Mouse (Mus musculus) heart, embryonic 14.5 days (tissue): ENCODE data around the gene Sik3. TPM values are rescaled to one million over a fixed set of nuclear protein-coding genes. Genes with fewer than 3 reads are reported as not detected.
A peak's percentile ranks its signal among the peaks of the same experiment; 100 is the strongest.
"Not testable (repeated sequence)": the region's sequence is repeated elsewhere in the genome, so short reads cannot be mapped to it uniquely, and the experiment has no call there.

Source experiments
- ATAC-seq: fragments of 200-750 bp; cut with Nextera tagmentation; 2 replicates; pipeline ENCODE4 v1.8.0; 2017; ENCODE audit warnings: low read depth, moderate TSS enrichment; ENCODE audit not compliant: insufficient number of reproducible peaks, insufficient read depth, low FRiP score
- H3K27ac ChIP-seq, 2 experiments: fragments of 200-500 bp in 1 of 2; fragments of 300-500 bp in 1 of 2; sonication (generic) in 1 of 2; replicated peaks in 1 of 2; 2 replicates each; pipeline ENCODE4 v1.5.1; 2012 to 2014; ENCODE audit warnings: low read depth in 2 of 2, low read length in 2 of 2, control low read depth in 1 of 2, mild to moderate bottlenecking in 1 of 2, mixed read lengths in 1 of 2; ENCODE audit not compliant: control insufficient read depth in 1 of 2, insufficient read depth in 1 of 2
- H3K27me3 ChIP-seq: fragments of 300-500 bp; sonication (generic); 2 replicates; pipeline ENCODE4 v1.6.1; 2014; ENCODE audit warnings: mild to moderate bottlenecking, low read length, control low read depth; ENCODE audit not compliant: control insufficient read depth, insufficient read depth
- H3K36me3 ChIP-seq: fragments of 300-500 bp; sonication (generic); 2 replicates; pipeline ENCODE4 v1.6.1; 2014; ENCODE audit warnings: mild to moderate bottlenecking, control low read depth, low read length, mixed read lengths; ENCODE audit not compliant: control insufficient read depth, insufficient read depth
- H3K4me1 ChIP-seq, 2 experiments: fragments of 200-500 bp in 1 of 2; fragments of 300-500 bp in 1 of 2; sonication (generic) in 1 of 2; 2 replicates each; pipeline ENCODE4 v1.6.1; 2012 to 2014; ENCODE audit warnings: low read length in 2 of 2, control low read depth in 1 of 2, mixed read lengths in 1 of 2; ENCODE audit not compliant: control insufficient read depth in 2 of 2, insufficient read depth in 2 of 2
- H3K4me2 ChIP-seq: fragments of 300-500 bp; sonication (generic); 2 replicates; pipeline ENCODE4 v1.6.1; 2014; ENCODE audit warnings: mild to moderate bottlenecking, low read length
- H3K4me3 ChIP-seq, 2 experiments: fragments of 200-500 bp in 1 of 2; fragments of 300-500 bp in 1 of 2; sonication (generic) in 1 of 2; 2 replicates each; pipeline ENCODE4 v1.5.1; 2012 to 2014; ENCODE audit warnings: low read length in 2 of 2, mild to moderate bottlenecking in 2 of 2, control low read depth in 1 of 2, low read depth in 1 of 2, moderate library complexity in 1 of 2; ENCODE audit not compliant: control insufficient read depth in 1 of 2, insufficient read depth in 1 of 2
- H3K9ac ChIP-seq: fragments of 300-500 bp; sonication (generic); 2 replicates; pipeline ENCODE4 v1.6.1; 2014; ENCODE audit warnings: mild to moderate bottlenecking, low read length
- H3K9me3 ChIP-seq: fragments of 300-500 bp; sonication (generic); 2 replicates; pipeline ENCODE4 v1.6.1; 2016; ENCODE audit warnings: low read length, control low read depth; ENCODE audit not compliant: control insufficient read depth
- WGBS: fragments of 180-500 bp; shearing (Covaris S2); extraction: QIAGEN DNeasy Blood & Tissue Kit; methylation state at CpG from one replicate; pipeline ENCODE4 v1.1.7; 2014; 5-methylcytosine and 5-hydroxymethylcytosine counted together
- polyA plus RNA-seq: library from polyadenylated mRNA; unstranded; fragments of >200 nt; fragmentation: Nextera tagmentation; extraction: Ambion mirVana; gene quantifications from 2 replicates; pipeline ENCODE4 v1.2.1, GENCODE M21; 2014

The Sik3 gene
- polyA plus RNA-seq, 1 experiment from 2014 or later = 14.1 TPM

- no peak overlapping the region for H3K9ac ChIP-seq
- no peaks in the 10 kb centered on the region for H3K27me3 ChIP-seq
- WGBS = 74% methylated on average over 4 of the region's 4 CpGs
These were observed 108.9 kb downstream of the Sik3 start for GRCm38 (mm10) chr9:46121486-46121885.

GRCm38 (mm10) chr9:46122731-46123130 lies 110.1 kb downstream of the Sik3 start:
- Histone ChIP-seq H3K9me3 (no peaks in the 10 kb centered on the region), H3K4me2 (no peak overlapping the region), H3K27me3 (no peaks in the 10 kb centered on the region), H3K36me3 (peaks cover 26% of the 10 kb centered on the region; the same call in 1 of the 2 replicates), H3K4me3 (no peak overlapping the region), H3K4me1 (peaks cover 8 to 18% of the 10 kb centered on the region in 2 experiments), H3K27ac (peak overlapping the region in 1 of 2 experiments; percentile 25; a peak in 2 of 4 replicates), H3K9ac (no peak overlapping the region)
- ATAC-seq = no peak
- WGBS = 55% methylated on average over 9 of the region's 9 CpGs

More at GRCm38 (mm10) chr9:46121486-46121885, 108.9 kb downstream of the Sik3 start:
- H3K4me3 ChIP-seq = no peak overlapping the region
- no peak overlapping the region for H3K27ac ChIP-seq
- no peak overlapping the region for H3K4me2 ChIP-seq
- H3K36me3 ChIP-seq = peaks cover 23% of the 10 kb centered on the region; the same call in 1 of the 2 replicates
- H3K4me1 ChIP-seq = peaks cover 8 to 18% of the 10 kb centered on the region in 2 experiments
- no peak for ATAC-seq
- H3K9me3 ChIP-seq = no peaks in the 10 kb centered on the region

DNA sequence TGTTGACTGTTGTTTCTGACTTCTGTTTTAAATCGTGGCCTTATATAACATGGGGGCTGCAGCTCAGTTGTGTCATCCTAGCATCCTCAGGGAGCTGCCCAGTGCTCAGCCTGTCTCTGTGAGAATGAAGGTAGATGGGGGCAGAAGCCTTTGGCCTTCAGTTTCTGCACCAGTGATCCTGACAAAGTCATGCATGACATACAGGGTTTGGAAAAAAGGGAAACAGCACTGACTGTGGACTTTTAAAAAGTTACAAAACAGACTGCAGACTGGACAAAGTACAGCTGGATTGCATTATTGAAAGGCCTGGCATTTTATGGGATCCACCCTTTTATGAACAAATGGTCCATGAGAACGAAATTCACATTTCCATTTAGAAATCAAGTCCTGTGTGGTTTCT lies 113.7 kb downstream of the Sik3 start:
- WGBS = 86% methylated on average over 2 of the region's 2 CpGs
- Histone ChIP-seq H3K27ac (no peak overlapping the region), H3K9ac (no peak overlapping the region), H3K9me3 (no peaks in the 10 kb centered on the region), H3K27me3 (0 out of 2 replicates have a peak, but pooled peaks cover 3% of the 10 kb centered on the region), H3K4me3 (no peak overlapping the region), H3K4me1 (peaks cover 5 to 8% of the 10 kb centered on the region in 2 experiments; a peak in 2 of 4 replicates), H3K4me2 (no peak overlapping the region), H3K36me3 (peaks cover 30% of the 10 kb centered on the region)
- no peak for ATAC-seq

GRCm38 (mm10) chr9:46127326-46127725 lies 114.7 kb downstream of the Sik3 start:
- Histone ChIP-seq H3K27ac (no peak overlapping the region), H3K36me3 (peaks cover 30% of the 10 kb centered on the region), H3K9ac (no peak overlapping the region), H3K4me1 (peaks cover 5 to 8% of the 10 kb centered on the region in 2 experiments; a peak in 2 of 4 replicates), H3K27me3 (peaks cover 13% of the 10 kb centered on the region), H3K9me3 (no peaks in the 10 kb centered on the region), H3K4me3 (no peak overlapping the region), H3K4me2 (no peak overlapping the region)
- WGBS = 69% methylated on average over 5 of the region's 5 CpGs
- no peak for ATAC-seq

- peaks cover 19% of the 10 kb centered on the region for H3K36me3 ChIP-seq
- H3K27ac ChIP-seq = no peak overlapping the region
- ATAC-seq = no peak
- peaks cover 15% of the 10 kb centered on the region for H3K27me3 ChIP-seq
- WGBS = 72% methylated on average over 2 of the region's 2 CpGs
- H3K4me3 ChIP-seq = no peak overlapping the region
- H3K4me1 ChIP-seq = peaks cover 4 to 8% of the 10 kb centered on the region in 2 experiments; a peak in 2 of 4 replicates
- no peaks in the 10 kb centered on the region for H3K9me3 ChIP-seq
- no peak overlapping the region for H3K9ac ChIP-seq
- no peak overlapping the region for H3K4me2 ChIP-seq
These were observed 116.6 kb downstream of the Sik3 start for GRCm38 (mm10) chr9:46129241-46129640.

- not testable (repeated sequence) for ATAC-seq, H3K4me2 ChIP-seq, H3K9ac ChIP-seq, H3K27ac ChIP-seq, H3K9me3 ChIP-seq, H3K36me3 ChIP-seq, H3K4me3 ChIP-seq, H3K4me1 ChIP-seq
- peaks cover 15% of the 10 kb centered on the region for H3K27me3 ChIP-seq
These were observed 120.2 kb downstream of the Sik3 start for GRCm38 (mm10) chr9:46132821-46133220.

DNA sequence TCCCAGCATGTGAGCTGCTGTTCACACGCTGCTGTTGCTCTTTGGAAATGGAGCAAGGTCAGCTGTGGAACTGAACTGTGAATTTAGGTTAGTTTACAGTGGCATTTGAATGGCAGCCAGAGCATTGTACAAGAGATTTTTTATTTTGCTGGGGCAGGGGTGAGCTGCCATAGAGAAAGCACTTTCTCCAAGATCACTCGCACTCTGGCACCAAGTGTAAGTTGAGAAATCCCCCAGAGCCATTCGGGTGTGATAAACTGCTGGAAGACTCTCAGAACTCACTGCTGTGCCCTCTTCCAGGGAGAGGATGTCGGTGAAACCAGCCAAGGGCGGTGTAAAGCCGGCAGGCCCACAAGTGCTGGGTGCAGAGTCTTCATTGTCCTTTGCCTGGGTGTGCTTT lies 126.2 kb downstream of the Sik3 start:
- no peak for ATAC-seq
- 0 out of 2 replicates have a peak, but pooled peaks cover 5% of the 10 kb centered on the region for H3K36me3 ChIP-seq
- H3K4me3 ChIP-seq = no peak overlapping the region
- H3K9me3 ChIP-seq = no peaks in the 10 kb centered on the region
- peaks cover 0 to 14% of the 10 kb centered on the region in 2 experiments; a peak in 3 of 4 replicates for H3K4me1 ChIP-seq
- H3K9ac ChIP-seq = no peak overlapping the region
- no peak overlapping the region for H3K27ac ChIP-seq
- H3K4me2 ChIP-seq = no peak overlapping the region
- 87% methylated on average over 6 of the region's 6 CpGs for WGBS
- no peaks in the 10 kb centered on the region for H3K27me3 ChIP-seq

DNA sequence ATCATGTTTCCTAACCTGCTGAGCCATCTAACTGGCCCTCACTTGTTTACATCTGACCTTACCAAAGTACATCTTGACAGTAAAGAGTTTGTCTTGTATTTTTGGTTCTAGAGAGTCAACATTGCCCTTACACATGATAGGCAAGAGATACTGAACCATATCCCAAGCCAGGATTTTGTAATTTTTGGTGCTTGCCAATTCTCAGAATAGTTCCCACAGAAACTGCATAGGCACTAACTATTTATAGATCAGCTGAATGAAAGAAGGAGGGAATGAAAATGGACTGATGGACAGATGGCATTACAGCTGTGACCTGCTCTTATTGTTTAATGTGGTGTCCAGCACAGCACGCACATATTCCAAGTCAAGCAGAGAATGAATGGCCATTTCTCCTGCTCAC lies 128.2 kb downstream of the Sik3 start:
- Histone ChIP-seq H3K36me3 (0 out of 2 replicates have a peak, but pooled peaks cover 5% of the 10 kb centered on the region), H3K9ac (no peak overlapping the region), H3K4me3 (no peak overlapping the region), H3K4me2 (no peak overlapping the region), H3K4me1 (peaks cover 0 to 14% of the 10 kb centered on the region in 2 experiments; a peak in 3 of 4 replicates), H3K27me3 (no peaks in the 10 kb centered on the region), H3K9me3 (no peaks in the 10 kb centered on the region), H3K27ac (no peak overlapping the region)
- 83% methylated on average over 1 of the region's 1 CpGs for WGBS
- ATAC-seq = no peak
